Mouse (Mus musculus): ENCODE measurements around the gene Lrrn3.

- TF ChIP-seq CTCF (IDR thresholded peaks at IDR 0.05; ENCODE audit: low read depth) (no peak), EP300 (IDR thresholded peaks at IDR 0.05; ENCODE audit: low read depth) (no peak)
Observed at GRCm38 (mm10) chr12:41417961-41418360, 68.3 kb downstream of the Lrrn3 start.

All from heart, postnatal 0 days (tissue).